Mouse (Mus musculus) liver, embryonic 14.5 days (tissue): ENCODE data around the gene Tex21.

Experiments
- CTCF ChIP-seq: IDR thresholded peaks from 2 replicates; pipeline ENCODE4 v1.5.1; 2016; ENCODE audit warnings: antibody characterized with exemption, low read depth, control low read depth
- EP300 ChIP-seq: IDR thresholded peaks from 2 replicates; pipeline ENCODE4 v1.6.1; 2016; ENCODE audit warnings: antibody characterized with exemption, low read depth

DNA sequence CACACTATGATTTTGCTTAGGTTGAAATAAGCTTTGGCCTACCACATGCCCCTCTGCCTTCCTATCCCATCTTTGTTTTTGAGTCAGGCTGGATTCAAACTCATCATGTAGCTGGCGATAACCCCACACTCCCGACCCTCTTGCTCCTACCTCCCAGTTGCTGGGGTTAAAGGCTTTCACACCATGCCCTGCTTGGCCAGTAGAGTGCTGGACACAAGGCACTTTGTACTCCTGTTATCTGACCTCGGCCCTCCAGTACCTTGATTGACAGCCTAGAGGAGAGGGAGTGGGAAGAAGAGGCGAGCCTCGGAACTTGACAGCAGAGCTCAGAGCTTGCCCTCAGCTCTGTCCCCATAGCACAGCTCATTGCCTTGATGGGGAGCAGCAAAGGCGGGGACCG, 22.6 kb upstream of the Tex21 start:
- TF ChIP-seq EP300: no peak
- 0 out of 2 replicates have a peak, but pooled peaks have one; percentile 2 for TF ChIP-seq CTCF
